Mouse (Mus musculus): Measurements from ENCODE around the gene Atoh7. TPM values are rescaled to one million over a fixed set of nuclear protein-coding genes. Genes with fewer than 3 reads are reported as not detected.
A peak's percentile ranks its signal among the peaks of the same experiment; 100 is the strongest.
"Not testable (repeated sequence)": the region's sequence is repeated elsewhere in the genome, so short reads cannot be mapped to it uniquely, and the experiment has no call there.

Atoh7 gene
- not detected in 2 replicates for polyA plus RNA-seq (2015; fragmentation: Nextera tagmentation; extraction: Ambion mirVana)

- Histone ChIP-seq H3K36me3 (replicated peaks) (no peaks in the 10 kb centered on the region), H3K4me1 (replicated peaks) (peaks cover 3% of the 10 kb centered on the region; the same call in 1 of the 2 replicates), H3K4me3 (replicated peaks) (peak within 1 kb of the TSS; percentile 46), H3K9me3 (replicated peaks) (no peaks in the 10 kb centered on the region), H3K27me3 (peaks cover 54% of the 10 kb centered on the region), H3K27ac (replicated peaks) (no peak within 1 kb of the TSS), H3K9ac (no peak within 1 kb of the TSS), H3K4me2 (peak within 1 kb of the TSS; percentile 71)
- no peak for ATAC-seq (ENCODE audit: insufficient read depth)
- 10% methylated on average over 16 of the region's 16 CpGs for WGBS (ENCODE audit: insufficient replicate concordance)
Measured at GRCm38 (mm10) chr10:63099521-63099920, at the start of gene Atoh7. TSS of gene Atoh7 (plus strand) at chr10:63099651.

GRCm38 (mm10) chr10:63051267-63051666, 48.2 kb upstream of the Atoh7 start:
- Histone ChIP-seq H3K4me3 (replicated peaks) (no peak overlapping the region), H3K27ac (replicated peaks) (no peak overlapping the region), H3K27me3 (no peaks in the 10 kb centered on the region), H3K4me2 (no peak overlapping the region), H3K36me3 (replicated peaks) (0 out of 2 replicates have a peak, but pooled peaks cover 3% of the 10 kb centered on the region), H3K4me1 (replicated peaks) (no peaks in the 10 kb centered on the region), H3K9me3 (replicated peaks) (no peaks in the 10 kb centered on the region), H3K9ac (no peak overlapping the region)
- no peak for ATAC-seq (ENCODE audit: insufficient read depth)
- WGBS (ENCODE audit: insufficient replicate concordance), result 27% methylated on average over 7 of the region's 7 CpGs

GRCm38 (mm10) chr10:63052011-63052410, 47.4 kb upstream of the Atoh7 start:
- Histone ChIP-seq H3K4me1 (replicated peaks) (no peaks in the 10 kb centered on the region), H3K9ac (no peak overlapping the region), H3K4me3 (replicated peaks) (no peak overlapping the region), H3K27ac (replicated peaks) (no peak overlapping the region), H3K27me3 (no peaks in the 10 kb centered on the region), H3K9me3 (replicated peaks) (no peaks in the 10 kb centered on the region), H3K36me3 (replicated peaks) (0 out of 2 replicates have a peak, but pooled peaks cover 3% of the 10 kb centered on the region), H3K4me2 (no peak overlapping the region)
- no peak for ATAC-seq (ENCODE audit: insufficient read depth)
- WGBS (ENCODE audit: insufficient replicate concordance), result 65% methylated on average over 6 of the region's 6 CpGs

GRCm38 (mm10) chr10:63053007-63053406, 46.4 kb upstream of the Atoh7 start:
- no peak overlapping the region for H3K9ac ChIP-seq
- H3K4me3 ChIP-seq (replicated peaks), result no peak overlapping the region
- no peak overlapping the region for H3K4me2 ChIP-seq
- H3K36me3 ChIP-seq (replicated peaks), result 0 out of 2 replicates have a peak, but pooled peaks cover 3% of the 10 kb centered on the region
- ATAC-seq (ENCODE audit: insufficient read depth), result no peak
- H3K27me3 ChIP-seq, result no peaks in the 10 kb centered on the region
- H3K9me3 ChIP-seq (replicated peaks), result no peaks in the 10 kb centered on the region
- 44% methylated on average over 6 of the region's 6 CpGs for WGBS (ENCODE audit: insufficient replicate concordance)
- H3K4me1 ChIP-seq (replicated peaks), result no peaks in the 10 kb centered on the region
- no peak overlapping the region for H3K27ac ChIP-seq (replicated peaks)

- not testable (repeated sequence) for ATAC-seq (ENCODE audit: insufficient read depth); H3K4me1 ChIP-seq (replicated peaks); H3K27ac ChIP-seq (replicated peaks); H3K9me3 ChIP-seq (replicated peaks); H3K36me3 ChIP-seq (replicated peaks); H3K4me3 ChIP-seq (replicated peaks); H3K9ac ChIP-seq; H3K27me3 ChIP-seq; H3K4me2 ChIP-seq
- WGBS (ENCODE audit: insufficient replicate concordance), result 65% methylated on average over 6 of the region's 6 CpGs
Measured at GRCm38 (mm10) chr10:63054071-63054470, 45.4 kb upstream of the Atoh7 start.

GRCm38 (mm10) chr10:63054586-63054985, 44.9 kb upstream of the Atoh7 start:
- H3K36me3 ChIP-seq (replicated peaks), result 0 out of 2 replicates have a peak, but pooled peaks cover 3% of the 10 kb centered on the region
- no peak overlapping the region for H3K9ac ChIP-seq
- no peak overlapping the region for H3K27ac ChIP-seq (replicated peaks)
- no peak overlapping the region for H3K4me2 ChIP-seq
- ATAC-seq (ENCODE audit: insufficient read depth), result no peak
- no peak overlapping the region for H3K4me3 ChIP-seq (replicated peaks)
- no peaks in the 10 kb centered on the region for H3K9me3 ChIP-seq (replicated peaks)
- WGBS (ENCODE audit: insufficient replicate concordance), result 70% methylated on average over 2 of the region's 2 CpGs
- H3K27me3 ChIP-seq, result no peaks in the 10 kb centered on the region
- H3K4me1 ChIP-seq (replicated peaks), result no peaks in the 10 kb centered on the region

GRCm38 (mm10) chr10:63056966-63057750, 42.3 kb upstream of the Atoh7 start:
- no peak overlapping the region for H3K4me3 ChIP-seq (replicated peaks)
- WGBS (ENCODE audit: insufficient replicate concordance), result 38% methylated on average over 24 of the region's 24 CpGs
- 0 out of 2 replicates have a peak, but pooled peaks cover 3% of the 10 kb centered on the region for H3K36me3 ChIP-seq (replicated peaks)
- H3K27me3 ChIP-seq, result no peaks in the 10 kb centered on the region
- no peaks in the 10 kb centered on the region for H3K9me3 ChIP-seq (replicated peaks)
- H3K4me2 ChIP-seq, result no peak overlapping the region
- ATAC-seq (ENCODE audit: insufficient read depth), result no peak
- H3K27ac ChIP-seq (replicated peaks), result no peak overlapping the region
- H3K9ac ChIP-seq, result no peak overlapping the region
- no peaks in the 10 kb centered on the region for H3K4me1 ChIP-seq (replicated peaks)

GRCm38 (mm10) chr10:63059862-63060261, 39.6 kb upstream of the Atoh7 start, which contains the start of gene Pbld1:
TSS of gene Pbld1 (plus strand) at chr10:63060162.
- H3K4me2 ChIP-seq, result no peak within 1 kb of the TSS
- ATAC-seq (ENCODE audit: insufficient read depth), result no peak
- no peak within 1 kb of the TSS for H3K4me3 ChIP-seq (replicated peaks)
- WGBS (ENCODE audit: insufficient replicate concordance), result 51% methylated on average over 2 of the region's 2 CpGs
- H3K4me1 ChIP-seq (replicated peaks), result peaks cover 6% of the 10 kb centered on the region; the same call in 1 of the 2 replicates
- no peaks in the 10 kb centered on the region for H3K9me3 ChIP-seq (replicated peaks)
- peak within 1 kb of the TSS; percentile 77 for H3K27ac ChIP-seq (replicated peaks)
- H3K9ac ChIP-seq, result no peak within 1 kb of the TSS
- H3K36me3 ChIP-seq (replicated peaks), result no peaks in the 10 kb centered on the region
- no peaks in the 10 kb centered on the region for H3K27me3 ChIP-seq

GRCm38 (mm10) chr10:63060406-63060805, 39.0 kb upstream of the Atoh7 start:
- H3K27ac ChIP-seq (replicated peaks), result peak overlapping the region; percentile 77
- ATAC-seq (ENCODE audit: insufficient read depth), result peak; percentile 28
- H3K27me3 ChIP-seq, result no peaks in the 10 kb centered on the region
- H3K9ac ChIP-seq, result no peak overlapping the region
- peaks cover 8% of the 10 kb centered on the region; the same call in 1 of the 2 replicates for H3K4me1 ChIP-seq (replicated peaks)
- no peak overlapping the region for H3K4me3 ChIP-seq (replicated peaks)
- H3K36me3 ChIP-seq (replicated peaks), result no peaks in the 10 kb centered on the region
- H3K4me2 ChIP-seq, result no peak overlapping the region
- 58% methylated on average over 11 of the region's 11 CpGs for WGBS (ENCODE audit: insufficient replicate concordance)
- no peaks in the 10 kb centered on the region for H3K9me3 ChIP-seq (replicated peaks)

- Histone ChIP-seq H3K36me3 (replicated peaks) (no peaks in the 10 kb centered on the region), H3K4me2 (0 out of 2 replicates have a peak overlapping the region, but pooled peaks have one; percentile 35), H3K9me3 (replicated peaks) (no peaks in the 10 kb centered on the region), H3K4me3 (replicated peaks) (peak overlapping the region; percentile 32), H3K4me1 (replicated peaks) (peaks cover 8% of the 10 kb centered on the region; the same call in 1 of the 2 replicates), H3K9ac (no peak overlapping the region), H3K27me3 (no peaks in the 10 kb centered on the region), H3K27ac (replicated peaks) (peak overlapping the region; percentile 77)
- WGBS (ENCODE audit: insufficient replicate concordance), result 60% methylated on average over 12 of the region's 12 CpGs
- peak; percentile 51; the same call in 1 of the 2 replicates for ATAC-seq (ENCODE audit: insufficient read depth)
Measured at GRCm38 (mm10) chr10:63061266-63061665, 38.2 kb upstream of the Atoh7 start.

GRCm38 (mm10) chr10:63062696-63063095, 36.8 kb upstream of the Atoh7 start:
- Histone ChIP-seq H3K4me2 (no peak overlapping the region), H3K27me3 (no peaks in the 10 kb centered on the region), H3K9me3 (replicated peaks) (no peaks in the 10 kb centered on the region), H3K4me1 (replicated peaks) (peaks cover 8% of the 10 kb centered on the region; the same call in 1 of the 2 replicates), H3K4me3 (replicated peaks) (peak overlapping the region; percentile 32; the same call in 1 of the 2 replicates), H3K36me3 (replicated peaks) (no peaks in the 10 kb centered on the region), H3K9ac (no peak overlapping the region), H3K27ac (replicated peaks) (no peak overlapping the region)
- ATAC-seq (ENCODE audit: insufficient read depth), result no peak
- 75% methylated on average over 5 of the region's 5 CpGs for WGBS (ENCODE audit: insufficient replicate concordance)
